Mouse (Mus musculus): Measurements from ENCODE around the gene Gpr84.

DNA sequence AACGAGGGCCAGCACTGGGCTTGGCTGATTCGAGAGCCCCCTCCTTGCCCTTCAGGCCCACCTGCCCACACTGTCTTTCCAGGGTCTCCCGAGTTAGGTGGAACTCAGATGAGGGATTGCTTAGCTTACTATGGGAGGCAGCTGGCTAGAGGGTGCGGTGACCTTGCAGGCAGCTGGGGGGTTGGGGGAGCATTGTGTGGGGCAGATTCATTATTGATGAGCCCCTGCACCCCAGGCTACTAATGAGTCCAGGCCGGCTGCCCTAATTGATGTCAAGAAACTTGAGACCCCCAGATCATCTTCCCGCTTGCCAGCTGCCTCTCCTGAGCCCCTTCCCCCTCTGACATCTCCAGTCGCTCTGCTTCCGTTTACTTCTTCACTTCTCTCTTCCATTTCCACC, 31.1 kb upstream of the Gpr84 start:
- no peak for TF ChIP-seq POLR2A (IDR thresholded peaks at IDR 0.05; ENCODE audit: borderline replicate concordance, control insufficient read depth, low read depth, low read length)
- TF ChIP-seq CTCF (IDR thresholded peaks at IDR 0.05; ENCODE audit: control insufficient read depth, insufficient read depth, low read length), result no peak

All from bone marrow, adult 2 months (tissue).